In the genomic region with DNA sequence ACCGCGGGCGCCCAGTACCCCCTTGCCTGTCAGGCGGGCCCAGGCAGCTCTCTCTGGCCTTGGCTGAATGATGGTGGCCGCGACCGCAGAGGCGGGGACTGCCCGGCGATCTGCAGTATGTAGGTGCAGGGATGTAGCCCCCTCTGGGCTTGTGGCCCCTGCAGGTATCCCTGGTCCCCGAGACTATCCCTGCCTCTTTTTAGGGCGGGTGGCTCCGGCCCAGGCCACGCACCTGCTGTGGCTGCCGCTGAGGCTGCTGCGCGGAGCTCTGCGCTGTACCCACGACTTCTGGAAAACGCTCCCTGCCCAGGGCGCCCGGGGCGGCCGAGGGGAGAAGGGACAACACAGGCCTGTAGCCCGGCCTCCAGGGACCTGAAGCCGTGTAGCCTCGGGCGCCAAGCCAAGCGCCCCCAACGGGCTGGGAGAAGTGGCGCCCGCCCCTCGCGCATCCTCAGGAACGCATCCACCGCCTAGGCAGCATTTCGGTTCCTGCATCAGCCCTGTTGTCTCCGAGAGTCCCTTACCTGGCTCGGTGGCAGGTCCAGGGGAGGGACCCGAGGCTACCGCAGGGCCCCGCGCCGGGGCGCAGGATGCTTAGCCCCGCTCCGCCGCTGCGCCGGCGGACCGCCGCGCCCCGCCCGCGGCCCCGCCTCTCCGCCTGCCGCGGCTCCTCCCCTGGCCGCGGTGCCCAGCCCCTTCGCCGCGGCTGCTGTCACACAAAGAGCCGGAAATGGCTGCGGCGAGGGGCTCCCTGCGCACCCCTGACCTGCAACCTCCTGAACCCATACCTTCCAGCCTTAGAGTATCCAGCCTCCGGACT, we compare ENCODE assay signal across 8 mouse cellular contexts. TPM values are rescaled to one million over a fixed set of nuclear protein-coding genes. Genes with fewer than 3 reads are reported as not detected.
DNase-seq lines count a peak whose midpoint lies in the region; ATAC-seq lines count a peak whose summit lies in the region.

No protein-coding gene starts in this region.

- H3K4me2 ChIP-seq in intestine, embryonic 15.5 days (replicated peaks), result peak overlapping the region; percentile 98
- H3K4me2 ChIP-seq in limb, embryonic 13.5 days (replicated peaks), result peak overlapping the region; percentile 97
- peak overlapping the region; percentile 78 for H3K4me2 ChIP-seq in midbrain, embryonic 14.5 days (ENCODE audit: low read length)

- under 1% methylated on average over 69 of the region's 71 CpGs for WGBS in intestine, embryonic 15.5 days
- WGBS in limb, embryonic 13.5 days, result under 1% methylated on average over 50 of the region's 71 CpGs
- under 1% methylated on average over 71 of the region's 71 CpGs for WGBS in midbrain, embryonic 14.5 days

- H3K27ac ChIP-seq in intestine, embryonic 15.5 days, result peak overlapping the region; percentile 38; the same call in 1 of the 2 replicates
- no peak overlapping the region for H3K27ac ChIP-seq in limb, embryonic 13.5 days
- peak overlapping the region; percentile 94 for H3K27ac ChIP-seq in midbrain, embryonic 14.5 days (replicated peaks; ENCODE audit: low read depth, low read length)

- peak overlapping the region; percentile 76 for H3K4me3 ChIP-seq in intestine, embryonic 15.5 days (replicated peaks)
- H3K4me3 ChIP-seq in limb, embryonic 13.5 days, result peak overlapping the region; percentile 79
- H3K4me3 ChIP-seq in midbrain, embryonic 14.5 days (replicated peaks; ENCODE audit: low read depth, low read length), result peak overlapping the region; percentile 93

- peaks cover 6% of the 10 kb centered on the region for H3K4me1 ChIP-seq in intestine, embryonic 15.5 days (replicated peaks)
- H3K4me1 ChIP-seq in limb, embryonic 13.5 days, result peaks cover 53% of the 10 kb centered on the region
- peaks cover 18% of the 10 kb centered on the region for H3K4me1 ChIP-seq in midbrain, embryonic 14.5 days (ENCODE audit: control insufficient read depth, insufficient read depth, low read length)

- peak overlapping the region; percentile 64 for H3K9ac ChIP-seq in intestine, embryonic 15.5 days
- H3K9ac ChIP-seq in limb, embryonic 13.5 days, result peak overlapping the region; percentile 77
- peak overlapping the region; percentile 99 for H3K9ac ChIP-seq in midbrain, embryonic 14.5 days (replicated peaks; ENCODE audit: low read length)

- H3K27me3 ChIP-seq in intestine, embryonic 15.5 days (replicated peaks), result no peaks in the 10 kb centered on the region
- H3K27me3 ChIP-seq in limb, embryonic 13.5 days, result no peaks in the 10 kb centered on the region; the same call in 1 of the 2 replicates
- no peaks in the 10 kb centered on the region for H3K27me3 ChIP-seq in midbrain, embryonic 14.5 days (ENCODE audit: control insufficient read depth, insufficient read depth, low read length)
- H3K27me3 ChIP-seq in splenic B cell, adult 2 months (ENCODE audit: control insufficient read depth, insufficient read depth, low read length, poor library complexity, severe bottlenecking), result no peaks in the 10 kb centered on the region

- H3K36me3 ChIP-seq in intestine, embryonic 15.5 days, result no peaks in the 10 kb centered on the region
- H3K36me3 ChIP-seq in limb, embryonic 13.5 days, result no peaks in the 10 kb centered on the region
- H3K36me3 ChIP-seq in midbrain, embryonic 14.5 days (ENCODE audit: control insufficient read depth, insufficient read depth, low read length), result no peaks in the 10 kb centered on the region
- no peaks in the 10 kb centered on the region for H3K36me3 ChIP-seq in splenic B cell, adult 2 months (ENCODE audit: control insufficient read depth, insufficient read depth, low read length, poor library complexity, severe bottlenecking)

- DNase-seq in gastrocnemius, postnatal 14 days, result peak; percentile 18
- no peak for DNase-seq in gastrocnemius, adult 8-10 months (ENCODE audit: low spot score in 2 of 2)
- peak; percentile 77 for DNase-seq in cerebellum, adult 9-10 months
- peak; percentile 42 to 70 for DNase-seq in frontal cortex, postnatal 10 days (ENCODE audit: low spot score in 2 of 2)
- peak; percentile 91 for DNase-seq in midbrain, embryonic 14.5 days
- DNase-seq in splenic B cell, adult 2 months (ENCODE audit: low read depth, low spot score), result peak; percentile 79

- ATAC-seq in intestine, embryonic 15.5 days, result peak; percentile 94
- ATAC-seq in limb, embryonic 13.5 days (ENCODE audit: low FRiP score, low read depth), result peak; percentile 78
- ATAC-seq in midbrain, embryonic 14.5 days (ENCODE audit: low FRiP score, low TSS enrichment), result peak; percentile 86

- no peaks in the 10 kb centered on the region for H3K9me3 ChIP-seq in intestine, embryonic 15.5 days
- no peaks in the 10 kb centered on the region for H3K9me3 ChIP-seq in limb, embryonic 13.5 days
- no peaks in the 10 kb centered on the region for H3K9me3 ChIP-seq in midbrain, embryonic 14.5 days (ENCODE audit: control insufficient read depth, low read length)

- intact Hi-C loops in gastrocnemius, postnatal 14 days (cut with DNase I; ENCODE audit: low total_unique reads), result no loop called here

RNA-seq across cellular contexts. Expression of a gene that starts 0.7 kb away (rescaled TPM):
- total RNA-seq in gastrocnemius, postnatal 14 days (2021), result under 1 TPM; 0.49 to 0.70 TPM
- total RNA-seq in gastrocnemius, adult 8-10 months (2022), result 10 to 100 TPM in 2 of 4 experiments, 1 to 10 TPM in 2; 7.8 to 14.7 (median 10.2) TPM
- polyA plus RNA-seq in intestine, embryonic 15.5 days (2015; fragmentation: Nextera tagmentation; extraction: Ambion mirVana), result 7.5 and 7.8 TPM in 2 replicates
- polyA plus RNA-seq in limb, embryonic 13.5 days (2015; fragmentation: Nextera tagmentation; extraction: Ambion mirVana), result 11.0 and 14.1 TPM in 2 replicates
- 96.1 and 112 TPM in 2 replicates for polyA plus RNA-seq in midbrain, embryonic 14.5 days (2014; fragmentation: Nextera tagmentation; extraction: Ambion mirVana)

Comparison
In these comparisons a context has a peak if more than half of its experiments do, and no peak if none do; other contexts are left out.
1. DNase-seq: peak in gastrocnemius, postnatal 14 days (single experiment), cerebellum, adult 9-10 months (single experiment), frontal cortex, postnatal 10 days (2 of 2), midbrain, embryonic 14.5 days (single experiment) and splenic B cell, adult 2 months (single experiment); none in gastrocnemius, adult 8-10 months (0 of 2).
2. Peak in every context shown above with its lines, with median percentiles within 50 percentile points of each other: ATAC-seq, H3K4me2 ChIP-seq, H3K4me3 ChIP-seq and H3K9ac ChIP-seq.